ENCODE assay signal across 23 mouse cellular contexts in genomic region chr5:150621592-150621991, GRCm38 (mm10). TPM values are rescaled to one million over a fixed set of nuclear protein-coding genes. Genes with fewer than 3 reads are reported as not detected.
DNase-seq lines count a peak whose midpoint lies in the region; ATAC-seq and TF ChIP-seq lines count a peak whose summit lies in the region.
"Had no signal": no experiment of that assay in that cellular context is flagged by ENCODE, and none has a peak within 500 bp of the region (broad histone marks: within the 10 kb centered on the region; RNA-seq: fewer than 3 reads in every experiment).

No protein-coding gene starts in this region.

- WGBS in lung, postnatal 0 days: 78% methylated on average over 3 of the region's 3 CpGs
- WGBS in midbrain, postnatal 0 days: 94% methylated on average over 3 of the region's 3 CpGs

- no peaks in the 10 kb centered on the region for H3K4me1 ChIP-seq in lung, postnatal 0 days (ENCODE audit: insufficient read depth, low read depth, low read length)
- no peaks in the 10 kb centered on the region for H3K4me1 ChIP-seq in midbrain, postnatal 0 days (ENCODE audit: insufficient read depth, low read length)
- H3K4me1 ChIP-seq: embryonic facial prominence, embryonic 12.5 days; forebrain, embryonic 13.5 days; hindbrain, embryonic 13.5 days; lung, embryonic 15.5 days; neural tube, embryonic 12.5 days had no signal

- no peak for TF ChIP-seq EP300 in lung, postnatal 0 days (IDR thresholded peaks at IDR 0.05)

- TF ChIP-seq CTCF in lung, postnatal 0 days (IDR thresholded peaks at IDR 0.05): no peak
- TF ChIP-seq CTCF in midbrain, postnatal 0 days (IDR thresholded peaks at IDR 0.05): no peak

- peak; percentile 15 for DNase-seq in lung, postnatal 0 days (ENCODE audit: low spot score)
- DNase-seq in lung, postnatal 4 days: no peak
- DNase-seq in B cell, adult 2 months: peak; percentile 63 to 75
- peak; percentile 4 for DNase-seq in T-cell, adult 2 months (ENCODE audit: low spot score)
- no peak for DNase-seq in c-Kit-positive CD71-positive TER-119-positive erythroid progenitor cells, embryonic 14.5 days (ENCODE audit: low spot score)
- no peak for DNase-seq in midbrain, postnatal 0 days (ENCODE audit: low spot score)
- DNase-seq: adrenal gland, postnatal 36 days; cerebellum, adult 9-11 months; heart, postnatal 14 days; kidney, adult 2 months; kidney, postnatal 10 days; left cerebral cortex, postnatal 4 days had no signal

- H3K4me2 ChIP-seq in lung, postnatal 0 days (replicated peaks; ENCODE audit: low read depth, low read length): no peak overlapping the region
- H3K4me2 ChIP-seq in midbrain, postnatal 0 days (ENCODE audit: low read depth, low read length, poor library complexity, severe bottlenecking): no peak overlapping the region
- H3K4me2 ChIP-seq: embryonic facial prominence, embryonic 12.5 days; forebrain, embryonic 13.5 days; heart, embryonic 12.5 days; hindbrain, embryonic 13.5 days; lung, embryonic 15.5 days; neural tube, embryonic 12.5 days had no signal

- H3K27me3 ChIP-seq in lung, postnatal 0 days (replicated peaks; ENCODE audit: insufficient read depth, low read length): no peaks in the 10 kb centered on the region
- H3K27me3 ChIP-seq in midbrain, postnatal 0 days (ENCODE audit: insufficient read depth, low read length): no peaks in the 10 kb centered on the region
- H3K27me3 ChIP-seq: embryonic facial prominence, embryonic 12.5 days; forebrain, embryonic 13.5 days; heart, embryonic 12.5 days; hindbrain, embryonic 13.5 days; lung, embryonic 15.5 days; neural tube, embryonic 12.5 days had no signal

- no peak overlapping the region for H3K4me3 ChIP-seq in lung, postnatal 0 days (ENCODE audit: low read depth, low read length)
- H3K4me3 ChIP-seq in midbrain, postnatal 0 days (ENCODE audit: low read depth, low read length): no peak overlapping the region
- H3K4me3 ChIP-seq: embryonic facial prominence, embryonic 12.5 days; erythroblast, embryonic 14.5 days; forebrain, embryonic 13.5 days; heart, embryonic 12.5 days; hindbrain, embryonic 13.5 days; layer of hippocampus, adult 2 months; left cerebral cortex, adult 2 months; lung, embryonic 15.5 days; neural tube, embryonic 12.5 days had no signal

- no peak overlapping the region for H3K27ac ChIP-seq in lung, postnatal 0 days (ENCODE audit: low read length)
- no peak overlapping the region for H3K27ac ChIP-seq in midbrain, postnatal 0 days (ENCODE audit: low read depth, low read length)
- H3K27ac ChIP-seq: embryonic facial prominence, embryonic 12.5 days; forebrain, embryonic 13.5 days; hindbrain, embryonic 13.5 days; layer of hippocampus, adult 2 months; left cerebral cortex, adult 2 months; neural tube, embryonic 12.5 days had no signal

- no peaks in the 10 kb centered on the region for H3K9me3 ChIP-seq in lung, postnatal 0 days (ENCODE audit: low read length)
- H3K9me3 ChIP-seq in midbrain, postnatal 0 days (ENCODE audit: low read length): no peaks in the 10 kb centered on the region
- H3K9me3 ChIP-seq: embryonic facial prominence, embryonic 12.5 days; forebrain, embryonic 13.5 days; heart, embryonic 12.5 days; hindbrain, embryonic 13.5 days; lung, embryonic 15.5 days; neural tube, embryonic 12.5 days had no signal

- H3K9ac ChIP-seq in lung, postnatal 0 days (replicated peaks; ENCODE audit: low read depth): no peak overlapping the region
- no peak overlapping the region for H3K9ac ChIP-seq in midbrain, postnatal 0 days (replicated peaks; ENCODE audit: low read length, poor library complexity, severe bottlenecking)
- H3K9ac ChIP-seq: embryonic facial prominence, embryonic 12.5 days; forebrain, embryonic 13.5 days; heart, embryonic 12.5 days; hindbrain, embryonic 13.5 days; lung, embryonic 15.5 days; neural tube, embryonic 12.5 days had no signal

- no peak for ATAC-seq in lung, postnatal 0 days
- ATAC-seq in monocyte, adult 5-6 weeks (replicated peaks; ENCODE audit: insufficient number of reproducible peaks, low FRiP score, low TSS enrichment, poor library complexity, severe bottlenecking): peak; percentile 48; the same call in 1 of the 2 replicates
- ATAC-seq in midbrain, postnatal 0 days (ENCODE audit: low FRiP score): no peak
- ATAC-seq: forebrain, embryonic 13.5 days; inflammation-experienced regulatory T-cells, adult 6 months had no signal

- no peaks in the 10 kb centered on the region for H3K36me3 ChIP-seq in lung, postnatal 0 days (ENCODE audit: insufficient read depth, low read length)
- H3K36me3 ChIP-seq in midbrain, postnatal 0 days (ENCODE audit: insufficient read depth, low read length): no peaks in the 10 kb centered on the region
- H3K36me3 ChIP-seq: embryonic facial prominence, embryonic 12.5 days had no signal

RNA-seq across cellular contexts. Expression of gene N4bp2l1, which starts 24.6 kb away (rescaled TPM):
- 14.0 and 15.2 TPM in 2 replicates for polyA plus RNA-seq in lung, postnatal 0 days (2015; fragmentation: Nextera tagmentation; extraction: Ambion mirVana)
- 107 to 157 TPM (median 127 TPM) in 3 replicates for total RNA-seq in monocyte, adult 5-6 weeks (2017)
- total RNA-seq in midbrain, postnatal 0 days (2014; rRNA removed): 16.8 and 20.5 TPM in 2 replicates
- 38.0 and 40.1 TPM in 2 replicates for polyA plus RNA-seq in midbrain, postnatal 0 days (2015; fragmentation: Nextera tagmentation; extraction: Ambion mirVana)

RNA-seq across cellular contexts. Expression of gene N4bp2l2, which starts 44.4 kb away (rescaled TPM):
- polyA plus RNA-seq in lung, postnatal 0 days (2015; fragmentation: Nextera tagmentation; extraction: Ambion mirVana): 36.7 and 37.1 TPM in 2 replicates
- total RNA-seq in monocyte, adult 5-6 weeks (2017): 113 to 172 TPM (median 148 TPM) in 3 replicates
- total RNA-seq in midbrain, postnatal 0 days (2014; rRNA removed): 38.9 and 63.4 TPM in 2 replicates
- 27.9 and 29.1 TPM in 2 replicates for polyA plus RNA-seq in midbrain, postnatal 0 days (2015; fragmentation: Nextera tagmentation; extraction: Ambion mirVana)

RNA-seq across cellular contexts. Expression of gene Pds5b, which starts 51.9 kb away (rescaled TPM):
- 10.2 and 13.6 TPM in 2 replicates for polyA plus RNA-seq in lung, postnatal 0 days (2015; fragmentation: Nextera tagmentation; extraction: Ambion mirVana)
- total RNA-seq in monocyte, adult 5-6 weeks (2017): 17.0 to 45.7 TPM (median 21.6 TPM) in 3 replicates
- 44.1 and 62.6 TPM in 2 replicates for total RNA-seq in midbrain, postnatal 0 days (2014; rRNA removed)
- 17.9 and 18.8 TPM in 2 replicates for polyA plus RNA-seq in midbrain, postnatal 0 days (2015; fragmentation: Nextera tagmentation; extraction: Ambion mirVana)

Comparison
In these comparisons a context has a peak if more than half of its experiments do, and no peak if none do; other contexts are left out.
1. DNase-seq: peak in lung, postnatal 0 days (single experiment), B cell, adult 2 months (2 of 2) and T-cell, adult 2 months (single experiment); none in lung, postnatal 4 days (0 of 2), c-Kit-positive CD71-positive TER-119-positive erythroid progenitor cells, embryonic 14.5 days (single experiment) and midbrain, postnatal 0 days (single experiment).